Mouse (Mus musculus) kidney, postnatal 0 days (tissue): ENCODE data around the gene Gbp10. TPM values are rescaled to one million over a fixed set of nuclear protein-coding genes. Genes with fewer than 3 reads are reported as not detected.
"Not testable (repeated sequence)": the region's sequence is repeated elsewhere in the genome, so short reads cannot be mapped to it uniquely, and the experiment has no call there.

Source experiments
- ATAC-seq: fragments of 200-750 bp; cut with Nextera tagmentation; replicated peaks from 2 replicates; pipeline ENCODE4 v1.8.0; 2017; ENCODE audit warnings: low read depth, moderate number of reproducible peaks, moderate TSS enrichment, moderate library complexity; ENCODE audit not compliant: low FRiP score
- DNase-seq: peaks from one replicate; pipeline ENCODE4 v3.0.0-alpha.2; 2016; ENCODE audit warnings: low spot score
- H3K27ac ChIP-seq: fragments of 300-500 bp; sonication (generic); 2 replicates; pipeline ENCODE4 v1.5.1; 2014; ENCODE audit warnings: mild to moderate bottlenecking
- H3K27me3 ChIP-seq: fragments of 300-500 bp; sonication (generic); 2 replicates; pipeline ENCODE4 v1.6.1; 2014; ENCODE audit warnings: low read length, mixed read lengths; ENCODE audit not compliant: insufficient read depth
- H3K36me3 ChIP-seq: fragments of 300-500 bp; sonication (generic); 2 replicates; pipeline ENCODE4 v1.6.1; 2014; ENCODE audit warnings: low read length, mixed read lengths; ENCODE audit not compliant: insufficient read depth
- H3K4me1 ChIP-seq: fragments of 300-500 bp; sonication (generic); replicated peaks from 2 replicates; pipeline ENCODE4 v1.6.1; 2014; ENCODE audit warnings: antibody characterized with exemption, low read length, mixed read lengths; ENCODE audit not compliant: insufficient read depth
- H3K4me2 ChIP-seq: fragments of 300-500 bp; sonication (generic); 2 replicates; pipeline ENCODE4 v1.6.1; 2014; ENCODE audit warnings: mild to moderate bottlenecking, low read length, moderate library complexity, mixed read lengths
- H3K4me3 ChIP-seq: fragments of 300-500 bp; sonication (generic); replicated peaks from 2 replicates; pipeline ENCODE4 v1.5.1; 2014; ENCODE audit warnings: low read depth, low read length
- H3K9ac ChIP-seq: fragments of 300-500 bp; sonication (generic); 2 replicates; pipeline ENCODE4 v1.6.1; 2014; ENCODE audit warnings: low read depth, low read length
- H3K9me3 ChIP-seq: fragments of 300-500 bp; sonication (generic); replicated peaks from 2 replicates; pipeline ENCODE4 v1.6.1; 2016; ENCODE audit warnings: low read length, inconsistent platforms, mixed read lengths
- CTCF ChIP-seq: IDR thresholded peaks from 2 replicates; pipeline ENCODE4 v1.5.1; 2016; ENCODE audit warnings: antibody characterized with exemption, low read depth, mild to moderate bottlenecking, moderate library complexity
- WGBS: fragments of 180-500 bp; shearing (Covaris S2); extraction: QIAGEN DNeasy Blood & Tissue Kit; methylation state at CpG from one replicate; pipeline ENCODE4 v1.1.7; 2014; 5-methylcytosine and 5-hydroxymethylcytosine counted together
- polyA plus RNA-seq: library from polyadenylated mRNA; unstranded; fragments of >200 nt; fragmentation: Nextera tagmentation; extraction: Ambion mirVana; gene quantifications from 2 replicates; pipeline ENCODE4 v1.2.1, GENCODE M21; 2015

The Gbp10 gene
- polyA plus RNA-seq, 1 experiment from 2014 or later = 0.29 TPM

DNA sequence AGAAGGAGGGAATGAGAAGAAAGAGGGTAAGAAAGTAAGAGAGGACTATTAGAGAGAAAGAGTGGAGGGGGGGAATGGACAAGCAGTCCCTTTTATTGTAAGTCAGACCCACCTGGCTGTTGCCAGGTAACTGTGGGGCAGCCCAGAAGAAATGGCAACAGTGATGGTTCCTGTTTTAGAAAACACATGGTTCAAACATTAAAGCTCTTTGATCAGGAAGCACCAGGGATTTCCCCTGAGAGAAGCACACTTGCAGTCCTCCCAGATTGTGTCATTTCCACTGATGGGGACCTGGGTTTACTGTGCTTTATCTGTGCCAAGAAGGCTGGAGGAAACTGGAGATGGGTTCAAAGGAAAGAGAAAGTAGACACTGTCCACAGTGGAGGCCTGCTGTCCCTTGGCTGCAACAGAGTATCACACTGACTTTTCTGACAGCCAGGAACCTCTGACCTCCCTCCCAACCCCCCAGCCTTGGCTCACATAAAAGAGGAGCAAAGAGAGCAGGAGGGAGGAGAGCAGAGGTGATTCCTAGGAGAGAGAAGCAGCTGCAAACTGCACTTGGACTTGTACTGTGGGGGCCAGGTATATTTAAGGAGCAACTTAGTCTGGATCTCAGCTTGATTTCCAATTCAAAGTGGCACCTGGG, 41.3 kb downstream of the Gbp10 start:
- H3K4me2 ChIP-seq, H3K9ac ChIP-seq, H3K27me3 ChIP-seq, H3K4me1 ChIP-seq, H3K9me3 ChIP-seq, H3K4me3 ChIP-seq, H3K27ac ChIP-seq, H3K36me3 ChIP-seq, ATAC-seq: not testable (repeated sequence)
- DNase-seq = peak; percentile 0

DNA sequence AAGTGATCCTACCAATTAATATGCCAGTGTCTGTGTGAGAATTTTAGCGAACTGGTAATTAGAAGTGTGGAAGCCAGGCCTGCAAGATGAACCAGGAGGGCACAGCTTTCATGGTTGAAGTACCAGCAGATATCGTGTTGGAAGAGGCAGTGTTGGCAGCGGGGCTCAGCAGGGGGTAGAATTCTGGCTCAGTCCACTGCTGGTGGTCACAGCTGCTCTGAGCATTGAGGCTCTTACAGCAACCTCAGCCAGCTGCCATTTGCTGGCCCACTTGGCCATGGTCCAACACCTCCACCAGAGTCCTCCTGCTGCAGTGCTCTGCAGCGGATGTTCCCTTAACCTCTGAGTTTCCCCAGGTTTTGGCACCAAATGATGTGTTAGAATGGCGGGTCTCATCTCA, 43.0 kb downstream of the Gbp10 start:
- H3K4me3 ChIP-seq = not testable (repeated sequence)

DNA sequence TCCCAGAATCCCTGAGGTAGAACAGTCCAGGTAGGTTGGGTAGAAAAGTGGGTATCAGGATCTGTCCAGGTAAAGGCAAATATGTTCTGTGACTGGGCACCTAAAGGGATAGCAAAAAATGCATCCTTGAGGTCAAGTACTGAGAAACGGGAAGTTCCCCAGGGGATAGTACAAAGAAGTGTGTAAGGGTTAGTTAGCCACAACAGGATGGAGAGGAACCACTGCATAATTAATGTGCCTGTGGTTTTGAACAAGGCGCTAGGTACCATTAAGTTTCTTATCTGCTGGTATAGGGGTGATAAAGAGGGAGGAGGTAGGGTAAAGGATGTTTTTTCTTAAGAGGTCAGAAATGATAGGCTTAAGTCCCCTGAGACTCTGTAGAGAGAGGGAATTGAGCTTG, 46.8 kb downstream of the Gbp10 start:
- not testable (repeated sequence) for ATAC-seq, H3K4me2 ChIP-seq, H3K4me1 ChIP-seq, H3K27me3 ChIP-seq, H3K36me3 ChIP-seq, H3K9ac ChIP-seq, H3K27ac ChIP-seq, DNase-seq, H3K9me3 ChIP-seq, H3K4me3 ChIP-seq
- WGBS = 84% methylated on average over 2 of the region's 2 CpGs

More for the DNA sequence above, 43.0 kb downstream of the Gbp10 start:
- H3K36me3 ChIP-seq, H3K9me3 ChIP-seq, ATAC-seq, H3K27ac ChIP-seq, H3K4me1 ChIP-seq, DNase-seq, H3K27me3 ChIP-seq, H3K4me2 ChIP-seq, H3K9ac ChIP-seq: not testable (repeated sequence)
- WGBS = 85% methylated on average over 5 of the region's 5 CpGs

DNA sequence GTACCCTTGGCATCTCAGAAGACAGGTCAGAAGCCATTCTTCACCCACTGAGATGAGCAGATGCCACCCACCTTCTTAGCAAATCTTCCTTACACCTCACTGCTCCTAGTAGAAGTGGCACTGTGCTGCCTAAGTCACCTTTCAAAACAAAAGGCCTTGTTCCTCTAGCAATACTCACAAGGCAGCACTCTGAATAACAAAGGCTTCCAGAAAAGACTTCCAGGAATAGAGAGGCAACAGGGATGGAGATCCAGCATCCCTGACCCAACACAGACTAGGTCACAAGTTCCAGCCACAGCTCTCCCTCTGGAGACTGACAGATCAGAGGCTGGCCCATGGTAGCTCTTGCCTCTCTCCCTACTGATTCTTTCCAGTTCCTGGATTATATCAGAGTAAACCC, 57.9 kb downstream of the Gbp10 start:
- Histone ChIP-seq H3K27ac (no peak overlapping the region), H3K9me3 (no peaks in the 10 kb centered on the region), H3K4me1 (no peaks in the 10 kb centered on the region), H3K36me3 (no peaks in the 10 kb centered on the region), H3K4me2 (no peak overlapping the region), H3K27me3 (no peaks in the 10 kb centered on the region), H3K4me3 (no peak overlapping the region), H3K9ac (no peak overlapping the region)
- no peak for DNase-seq
- no peak for TF ChIP-seq CTCF
- ATAC-seq = no peak

Other genes starting within 250 kb of the Gbp10 start
- 3.6 and 4.4 TPM in 2 replicates for gene Gbp9, start 100.0 kb downstream of the Gbp10 start, polyA plus RNA-seq
- 0.30 and 0.34 TPM in 2 replicates for gene Gbp8, start 100.0 kb downstream of the Gbp10 start, polyA plus RNA-seq
- gene Gbp4, start 99.9 kb downstream of the Gbp10 start, polyA plus RNA-seq = 1.3 TPM in 2 replicates
- gene Gm43302, start 54.2 kb upstream of the Gbp10 start, polyA plus RNA-seq = not detected in 2 replicates
- 1.9 and 2.1 TPM in 2 replicates for gene Gbp6, start 54.2 kb upstream of the Gbp10 start, polyA plus RNA-seq
- gene Lrrc8b, start 176.2 kb upstream of the Gbp10 start, polyA plus RNA-seq = 7.0 and 7.2 TPM in 2 replicates